Mouse (Mus musculus) thymus, adult 2 months (tissue): Measurements from ENCODE around the gene Olfr1383.
"Not testable (repeated sequence)": the region's sequence is repeated elsewhere in the genome, so short reads cannot be mapped to it uniquely, and the experiment has no call there.

Experiments
- CTCF ChIP-seq: fragments of 200-500 bp; IDR thresholded peaks from 2 replicates; pipeline ENCODE4 v1.5.1; 2012; ENCODE audit warnings: mild to moderate bottlenecking, control low read depth, low read length, moderate library complexity, borderline replicate concordance; ENCODE audit not compliant: control insufficient read depth, poor library complexity, insufficient read depth; ENCODE audit errors: extremely low read depth
- POLR2A ChIP-seq: fragments of 200-500 bp; IDR thresholded peaks from 2 replicates; pipeline ENCODE4 v1.6.1; 2012; ENCODE audit warnings: mild to moderate bottlenecking, low read length, control low read depth, moderate library complexity; ENCODE audit not compliant: control insufficient read depth, poor library complexity, insufficient read depth; ENCODE audit errors: extremely low read depth

- TF ChIP-seq CTCF, POLR2A: not testable (repeated sequence)
These were observed 17.2 kb downstream of the Olfr1383 start for GRCm38 (mm10) chr11:49536631-49537030.
